Mouse (Mus musculus): ENCODE measurements around the gene Gga2. TPM values are rescaled to one million over a fixed set of nuclear protein-coding genes. Genes with fewer than 3 reads are reported as not detected.

The Gga2 gene
- polyA plus RNA-seq (2012), result 235 and 253 TPM in 2 replicates

- TF ChIP-seq GATA1 (IDR thresholded peaks at IDR 0.05; ENCODE audit: low read length), result no peak
Measured at GRCm38 (mm10) chr7:122020667-122021354, at the start of gene Gga2. Gene Gga2 (minus strand): TSS chr7:122021222.

GRCm38 (mm10) chr7:122067517-122068381, 46.7 kb upstream of the Gga2 start:
- TF ChIP-seq GATA1 (IDR thresholded peaks at IDR 0.05; ENCODE audit: low read length), result no peak

DNA sequence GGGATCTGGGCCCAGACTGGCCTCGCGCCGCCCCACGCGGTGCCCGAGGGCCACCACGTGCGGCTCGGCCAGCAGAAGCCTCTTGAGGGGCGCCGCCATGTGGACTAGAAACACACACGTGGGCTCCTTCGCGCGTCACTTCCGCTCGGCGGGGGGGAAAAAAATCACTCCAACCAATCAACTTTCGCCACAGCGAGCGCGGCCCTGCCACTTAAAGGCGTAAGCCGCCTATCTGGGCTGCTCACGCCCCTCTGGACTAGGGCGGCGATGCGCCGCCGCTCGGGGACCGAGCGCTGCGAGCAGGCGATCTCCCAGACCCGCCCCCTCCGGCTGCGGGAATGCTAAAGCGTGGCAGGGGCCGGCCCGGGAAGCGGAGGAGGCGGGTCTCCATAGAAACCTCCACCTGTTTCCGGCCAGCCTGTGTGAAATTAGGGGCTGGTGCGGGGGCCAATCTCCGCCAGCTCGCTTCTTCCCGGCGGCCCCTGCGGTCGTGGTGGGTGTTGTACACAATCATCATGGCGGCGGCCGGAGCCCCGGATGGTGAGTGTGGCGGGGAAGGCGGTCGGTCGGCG, 46.0 kb upstream of the Gga2 start, which contains the start of the genes Ubfd1 and Ears2:
Gene Ubfd1, plus strand, starts transcription at position 231 of the 572 bp plus-strand sequence.
Gene Ears2, minus strand, starts transcription at position 319 of the 572 bp plus-strand sequence.
- no peak for TF ChIP-seq GATA1 (IDR thresholded peaks at IDR 0.05; ENCODE audit: low read length)

- no peak for TF ChIP-seq GATA1 (IDR thresholded peaks at IDR 0.05; ENCODE audit: low read length)
Measured at GRCm38 (mm10) chr7:122066102-122066944, 45.3 kb upstream of the Gga2 start.

DNA sequence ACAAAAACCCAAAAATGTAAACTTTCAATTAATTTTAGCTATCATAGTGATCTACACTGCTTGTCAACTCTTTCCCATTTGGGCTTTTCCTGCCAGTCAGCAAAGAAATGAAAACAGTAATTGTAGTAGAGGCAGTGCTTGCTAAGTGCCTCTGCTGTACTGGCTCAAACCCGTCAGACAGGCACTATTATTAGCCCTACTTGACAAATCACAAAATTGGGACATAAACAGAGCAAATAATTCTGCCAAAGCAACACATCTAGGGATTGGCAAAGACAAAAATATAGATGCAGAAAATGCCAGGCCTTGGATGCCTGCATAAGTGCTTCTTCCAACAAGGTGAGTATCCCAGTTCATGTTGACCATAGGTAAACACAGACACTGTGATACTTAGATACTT, 44.6 kb upstream of the Gga2 start:
- TF ChIP-seq GATA1 (IDR thresholded peaks at IDR 0.05; ENCODE audit: low read length), result no peak

- no peak for TF ChIP-seq GATA1 (IDR thresholded peaks at IDR 0.05; ENCODE audit: low read length)
Measured at GRCm38 (mm10) chr7:122056633-122057032, 35.6 kb upstream of the Gga2 start.

DNA sequence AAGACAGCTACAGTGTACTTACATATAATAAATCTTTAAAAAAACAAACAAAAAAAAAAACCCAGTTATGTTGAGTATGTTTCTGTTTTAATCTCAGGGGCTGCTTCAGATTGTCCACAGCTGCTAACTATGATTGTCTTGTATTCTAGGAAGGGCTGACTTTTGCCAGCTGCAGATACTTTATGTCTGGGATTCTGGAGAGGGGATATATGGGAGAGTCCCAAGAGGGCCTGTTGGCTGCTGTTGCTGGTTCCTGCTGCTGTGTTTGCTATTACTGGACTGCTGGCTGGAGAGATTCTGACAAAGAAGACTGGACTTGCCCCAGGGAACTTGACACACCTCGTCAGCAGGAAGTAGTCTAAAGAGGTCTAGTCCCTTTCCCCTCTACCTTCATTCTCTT, 29.8 kb upstream of the Gga2 start:
- TF ChIP-seq GATA1 (IDR thresholded peaks at IDR 0.05; ENCODE audit: low read length), result no peak

GRCm38 (mm10) chr7:122048191-122048590, 27.2 kb upstream of the Gga2 start:
- TF ChIP-seq GATA1 (IDR thresholded peaks at IDR 0.05; ENCODE audit: low read length), result no peak

- no peak for TF ChIP-seq GATA1 (IDR thresholded peaks at IDR 0.05; ENCODE audit: low read length)
Measured at GRCm38 (mm10) chr7:122046813-122047212, 25.8 kb upstream of the Gga2 start.

GRCm38 (mm10) chr7:122045711-122046110, 24.7 kb upstream of the Gga2 start:
- no peak for TF ChIP-seq GATA1 (IDR thresholded peaks at IDR 0.05; ENCODE audit: low read length)

- no peak for TF ChIP-seq GATA1 (IDR thresholded peaks at IDR 0.05; ENCODE audit: low read length)
Measured at GRCm38 (mm10) chr7:122045181-122045634, 24.2 kb upstream of the Gga2 start.

DNA sequence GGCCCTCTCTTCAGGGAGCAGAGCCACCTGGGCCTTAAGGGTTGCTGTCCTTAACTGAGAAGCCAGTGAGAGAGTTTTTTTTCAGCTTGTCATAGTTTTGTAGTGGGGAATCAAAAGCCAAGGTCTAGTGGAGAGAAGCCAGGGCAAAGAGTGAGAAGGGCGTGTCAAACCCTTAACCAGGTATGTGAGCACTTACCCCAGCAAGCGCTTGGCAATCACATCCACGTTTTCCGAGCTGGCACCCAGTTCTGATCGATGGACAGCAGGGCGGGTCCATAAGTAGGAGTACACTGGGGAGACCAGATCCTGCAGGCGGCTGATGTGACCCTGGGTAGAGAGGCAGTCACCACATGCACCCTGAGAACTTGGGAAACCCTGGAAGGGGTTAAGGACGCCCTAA, 23.1 kb upstream of the Gga2 start:
- TF ChIP-seq GATA1 (IDR thresholded peaks at IDR 0.05; ENCODE audit: low read length), result no peak

DNA sequence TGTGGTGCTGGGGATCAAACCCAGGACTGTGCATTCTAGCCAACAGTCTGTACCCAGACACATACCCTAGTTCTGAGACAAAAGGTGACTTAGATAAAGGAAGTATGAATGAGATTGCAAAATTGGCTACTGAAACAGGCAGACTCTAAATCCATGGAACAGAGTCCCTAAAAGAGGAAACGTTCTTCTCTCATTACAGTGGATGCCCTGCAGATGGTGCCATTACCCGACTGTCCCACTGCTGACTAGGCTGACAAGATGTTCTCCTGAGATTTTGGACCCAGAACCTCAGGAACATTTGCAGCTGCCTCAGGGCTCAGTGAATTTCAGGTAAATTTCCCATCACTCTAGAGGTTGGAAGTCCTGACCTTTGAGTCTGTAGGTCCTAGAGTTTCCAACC, 13.3 kb upstream of the Gga2 start:
- TF ChIP-seq GATA1 (IDR thresholded peaks at IDR 0.05; ENCODE audit: low read length), result no peak

DNA sequence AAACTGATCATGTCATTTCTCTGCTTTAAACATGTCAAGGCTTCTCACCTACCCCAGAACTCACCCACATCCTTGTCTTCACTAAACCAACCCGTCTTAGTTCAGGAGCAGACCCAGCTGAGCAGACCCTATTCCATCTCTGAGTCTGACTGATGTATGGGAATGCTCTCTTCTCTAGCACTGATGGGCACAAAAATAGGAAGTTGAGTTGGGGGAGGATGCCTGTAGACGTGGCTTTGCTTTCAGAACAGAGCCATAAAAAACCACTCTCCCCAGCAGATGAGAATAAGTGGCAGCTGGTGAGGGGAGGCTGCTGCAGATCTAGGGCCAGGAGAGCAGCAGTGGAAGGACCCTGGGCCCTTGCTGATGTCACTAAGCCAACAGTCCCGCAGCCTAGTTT, 12.3 kb upstream of the Gga2 start:
- TF ChIP-seq GATA1 (IDR thresholded peaks at IDR 0.05; ENCODE audit: low read length), result no peak

GRCm38 (mm10) chr7:122022131-122022530, 1.1 kb upstream of the Gga2 start:
- no peak for TF ChIP-seq GATA1 (IDR thresholded peaks at IDR 0.05; ENCODE audit: low read length)
